Mouse (Mus musculus): ENCODE data around the gene Mon2.

GRCm38 (mm10) chr10:122987671-122988128 is 88.6 kb downstream of the Mon2 start:
- TF ChIP-seq ZNF384 (IDR thresholded peaks at IDR 0.05; ENCODE audit: low read depth, low read length) (no peak), ZC3H11A (IDR thresholded peaks at IDR 0.05; ENCODE audit: borderline replicate concordance, low read depth, low read length) (no peak), MAFK (IDR thresholded peaks at IDR 0.05; ENCODE audit: insufficient read depth, low read depth, low read length) (no peak), CHD2 (IDR thresholded peaks at IDR 0.05; ENCODE audit: low read depth, low read length) (no peak)

All from ES-E14 (cell line).